Mouse (Mus musculus) lung, adult 2 months (tissue): ENCODE measurements around the gene Prss56.

Experiments used
- CTCF ChIP-seq: fragments of 200-500 bp; IDR thresholded peaks from 2 replicates; pipeline ENCODE4 v1.5.1; 2011; ENCODE audit warnings: mild to moderate bottlenecking, low read length, control low read depth; ENCODE audit not compliant: insufficient read depth
- POLR2A ChIP-seq: fragments of 200-500 bp; IDR thresholded peaks from 2 replicates; pipeline ENCODE4 v1.6.1; 2011; ENCODE audit warnings: low read depth, mild to moderate bottlenecking, control low read depth, low read length, borderline replicate concordance; ENCODE audit errors: extremely low read depth

DNA sequence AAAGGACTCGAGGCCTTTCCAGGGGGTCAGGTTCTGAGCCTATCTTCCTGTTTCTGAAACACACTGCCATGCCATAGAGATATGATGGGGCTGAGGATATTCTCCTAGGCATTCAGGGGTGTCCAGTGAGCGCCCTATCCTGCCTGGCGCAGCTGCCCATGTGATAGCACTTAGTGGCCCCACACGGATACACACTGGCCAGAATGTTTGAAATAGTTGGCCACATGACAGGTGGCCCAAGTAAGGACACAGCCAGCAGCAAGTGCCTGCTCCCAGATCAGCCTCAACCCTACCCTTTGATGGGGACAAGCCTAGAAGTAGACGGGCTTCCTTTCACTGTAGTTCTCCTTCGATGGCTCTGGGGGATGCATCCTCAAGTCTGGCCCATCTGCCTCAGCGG is 21.4 kb downstream of the Prss56 start, which contains the start of gene Chrng:
- TF ChIP-seq POLR2A: no peak
- no peak for TF ChIP-seq CTCF
